Mouse (Mus musculus): ENCODE measurements at regions not wholly inside any gene's neighbourhood (a gene's known extent, or its start where the extent isn't known, plus 50 kb on each side); places are given as distances from the start of the nearest gene placed in this dataset.
A peak's percentile ranks its signal among the peaks of the same experiment; 100 is the strongest.

- H3K36me3 ChIP-seq (ENCODE audit: control insufficient read depth, insufficient read depth, low read length), result no peaks in the 10 kb centered on the region
- ATAC-seq, result no peak
- no peak overlapping the region for H3K4me2 ChIP-seq (ENCODE audit: low read length)
- H3K9ac ChIP-seq (ENCODE audit: low read depth, low read length), result no peak overlapping the region
- 45% methylated on average over 6 of the region's 6 CpGs for WGBS
- H3K9me3 ChIP-seq (replicated peaks; ENCODE audit: control insufficient read depth, low read length, poor library complexity, severe bottlenecking), result no peaks in the 10 kb centered on the region
- no peaks in the 10 kb centered on the region for H3K4me1 ChIP-seq (ENCODE audit: control insufficient read depth, insufficient read depth, low read length)
- no peaks in the 10 kb centered on the region for H3K27me3 ChIP-seq (ENCODE audit: control insufficient read depth, insufficient read depth, low read depth, low read length)
- no peak overlapping the region for H3K27ac ChIP-seq (ENCODE audit: low read length)
- H3K4me3 ChIP-seq (ENCODE audit: low read depth, low read length), result no peak overlapping the region
Measured at GRCm38 (mm10) chr13:97681228-97681987, 79.0 kb downstream of the Gm10260 start.

DNA sequence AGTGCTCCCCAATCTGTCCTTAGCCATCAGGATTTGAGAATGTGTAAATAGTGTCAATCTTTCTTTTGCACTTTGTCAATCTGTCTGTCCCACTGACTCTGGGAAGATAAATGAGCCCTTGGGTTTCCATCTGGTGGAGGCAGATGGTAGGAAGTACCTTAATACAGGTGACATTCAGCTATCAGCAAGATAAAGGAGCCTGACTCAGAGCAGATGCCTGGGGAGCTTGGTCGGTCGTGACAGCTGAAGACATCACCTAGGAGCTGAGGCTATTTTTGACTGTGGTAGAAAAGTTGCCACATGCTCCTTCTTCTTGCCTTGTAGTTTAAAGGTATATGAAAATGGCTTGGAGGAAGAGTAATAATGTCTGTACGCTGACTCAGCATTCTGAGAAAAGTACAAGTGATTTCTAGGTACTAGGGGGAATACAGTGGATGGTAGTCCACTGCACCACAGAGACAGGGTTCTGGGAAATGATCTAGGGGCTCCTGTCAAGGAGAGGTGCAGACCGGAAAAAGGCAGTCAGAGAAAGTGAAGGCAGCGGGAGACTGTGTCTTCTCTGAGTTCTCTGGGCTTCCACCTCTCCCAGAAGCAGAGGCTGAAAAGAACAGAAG, 80.0 kb downstream of the Gm10260 start:
- Histone ChIP-seq H3K9me3 (replicated peaks; ENCODE audit: control insufficient read depth, low read length, poor library complexity, severe bottlenecking) (no peaks in the 10 kb centered on the region), H3K27me3 (ENCODE audit: control insufficient read depth, insufficient read depth, low read depth, low read length) (no peaks in the 10 kb centered on the region), H3K36me3 (ENCODE audit: control insufficient read depth, insufficient read depth, low read length) (no peaks in the 10 kb centered on the region), H3K4me1 (ENCODE audit: control insufficient read depth, insufficient read depth, low read length) (no peaks in the 10 kb centered on the region), H3K27ac (ENCODE audit: low read length) (no peak overlapping the region), H3K4me2 (ENCODE audit: low read length) (no peak overlapping the region), H3K9ac (ENCODE audit: low read depth, low read length) (no peak overlapping the region), H3K4me3 (ENCODE audit: low read depth, low read length) (no peak overlapping the region)
- no peak for ATAC-seq
- 81% methylated on average over 5 of the region's 5 CpGs for WGBS

GRCm38 (mm10) chr13:97678991-97679390, 81.4 kb downstream of the Gm10260 start:
- no peak overlapping the region for H3K4me2 ChIP-seq (ENCODE audit: low read length)
- no peaks in the 10 kb centered on the region for H3K9me3 ChIP-seq (replicated peaks; ENCODE audit: control insufficient read depth, low read length, poor library complexity, severe bottlenecking)
- no peaks in the 10 kb centered on the region for H3K36me3 ChIP-seq (ENCODE audit: control insufficient read depth, insufficient read depth, low read length)
- H3K9ac ChIP-seq (ENCODE audit: low read depth, low read length), result no peak overlapping the region
- H3K27me3 ChIP-seq (ENCODE audit: control insufficient read depth, insufficient read depth, low read depth, low read length), result no peaks in the 10 kb centered on the region
- ATAC-seq, result no peak
- H3K27ac ChIP-seq (ENCODE audit: low read length), result no peak overlapping the region
- no peaks in the 10 kb centered on the region for H3K4me1 ChIP-seq (ENCODE audit: control insufficient read depth, insufficient read depth, low read length)
- 91% methylated on average over 5 of the region's 5 CpGs for WGBS
- H3K4me3 ChIP-seq (ENCODE audit: low read depth, low read length), result no peak overlapping the region

DNA sequence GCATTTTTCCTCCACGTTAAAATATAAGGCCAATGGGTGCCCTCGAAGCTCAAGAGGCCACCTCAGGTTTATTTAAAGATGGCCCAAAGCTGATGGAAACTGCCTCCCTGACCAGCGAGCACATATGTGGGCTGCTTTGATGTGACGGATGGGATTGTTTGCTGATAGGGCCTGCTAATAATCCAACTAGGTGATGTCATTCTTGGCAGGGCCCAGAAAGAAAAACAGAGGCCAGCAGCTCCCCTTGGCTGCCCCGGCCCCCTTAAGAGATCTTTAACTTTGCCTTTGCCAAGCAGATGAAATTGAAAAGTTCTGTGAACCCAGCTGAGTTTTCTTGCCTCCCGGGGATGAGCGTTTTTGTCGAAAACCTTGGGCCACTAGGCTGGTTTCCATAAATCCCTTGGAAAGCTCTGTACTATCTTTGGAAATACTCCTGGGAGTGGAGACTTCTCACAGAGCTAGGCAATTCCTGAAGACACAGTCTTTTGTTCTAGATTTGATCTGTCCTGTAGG, 83.8 kb downstream of the Gm10260 start:
- WGBS, result 72% methylated on average over 8 of the region's 8 CpGs
- no peak overlapping the region for H3K4me2 ChIP-seq (ENCODE audit: low read length)
- H3K4me1 ChIP-seq (ENCODE audit: control insufficient read depth, insufficient read depth, low read length), result peaks cover 14% of the 10 kb centered on the region
- H3K36me3 ChIP-seq (ENCODE audit: control insufficient read depth, insufficient read depth, low read length), result no peaks in the 10 kb centered on the region
- H3K27me3 ChIP-seq (ENCODE audit: control insufficient read depth, insufficient read depth, low read depth, low read length), result no peaks in the 10 kb centered on the region
- no peak overlapping the region for H3K9ac ChIP-seq (ENCODE audit: low read depth, low read length)
- no peak for ATAC-seq
- H3K4me3 ChIP-seq (ENCODE audit: low read depth, low read length), result no peak overlapping the region
- no peaks in the 10 kb centered on the region for H3K9me3 ChIP-seq (replicated peaks; ENCODE audit: control insufficient read depth, low read length, poor library complexity, severe bottlenecking)
- no peak overlapping the region for H3K27ac ChIP-seq (ENCODE audit: low read length)

DNA sequence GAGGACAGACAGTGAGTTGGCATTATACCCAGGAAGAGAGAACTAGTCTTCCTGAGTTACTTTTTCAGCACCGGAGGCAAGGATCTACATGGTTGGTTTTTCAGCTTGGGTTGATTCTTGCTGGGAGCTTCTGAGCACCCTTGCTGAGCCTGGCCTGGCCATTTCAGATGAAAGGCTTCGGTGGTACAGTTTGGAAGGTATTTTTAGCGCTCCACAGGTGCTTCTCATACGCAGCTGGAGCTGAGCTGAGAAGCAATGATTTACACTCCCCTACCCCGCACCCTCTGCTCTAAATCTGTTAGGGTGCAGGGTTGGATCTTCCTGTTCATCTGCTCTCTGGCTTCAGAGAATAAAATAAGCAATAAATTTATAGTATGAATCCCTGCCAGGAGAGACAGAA, 87.3 kb downstream of the Gm10260 start:
- Histone ChIP-seq H3K27ac (ENCODE audit: low read length) (peak overlapping the region; percentile 69; the same call in 1 of the 2 replicates), H3K9me3 (replicated peaks; ENCODE audit: control insufficient read depth, low read length, poor library complexity, severe bottlenecking) (no peaks in the 10 kb centered on the region), H3K27me3 (ENCODE audit: control insufficient read depth, insufficient read depth, low read depth, low read length) (no peaks in the 10 kb centered on the region), H3K9ac (ENCODE audit: low read depth, low read length) (no peak overlapping the region), H3K4me1 (ENCODE audit: control insufficient read depth, insufficient read depth, low read length) (peaks cover 27% of the 10 kb centered on the region), H3K4me3 (ENCODE audit: low read depth, low read length) (no peak overlapping the region), H3K36me3 (ENCODE audit: control insufficient read depth, insufficient read depth, low read length) (no peaks in the 10 kb centered on the region), H3K4me2 (ENCODE audit: low read length) (no peak overlapping the region)
- WGBS, result 78% methylated on average over 5 of the region's 5 CpGs
- ATAC-seq, result no peak

- 22% methylated on average over 7 of the region's 7 CpGs for WGBS
- Histone ChIP-seq H3K9ac (ENCODE audit: low read depth, low read length) (no peak overlapping the region), H3K4me2 (ENCODE audit: low read length) (no peak overlapping the region), H3K9me3 (replicated peaks; ENCODE audit: control insufficient read depth, low read length, poor library complexity, severe bottlenecking) (no peaks in the 10 kb centered on the region), H3K36me3 (ENCODE audit: control insufficient read depth, insufficient read depth, low read length) (no peaks in the 10 kb centered on the region), H3K27ac (ENCODE audit: low read length) (peak overlapping the region; percentile 69), H3K4me1 (ENCODE audit: control insufficient read depth, insufficient read depth, low read length) (peaks cover 27% of the 10 kb centered on the region), H3K4me3 (ENCODE audit: low read depth, low read length) (no peak overlapping the region), H3K27me3 (ENCODE audit: control insufficient read depth, insufficient read depth, low read depth, low read length) (no peaks in the 10 kb centered on the region)
- ATAC-seq, result peak; percentile 67
Measured at GRCm38 (mm10) chr13:97672038-97672675, 88.3 kb downstream of the Gm10260 start.

DNA sequence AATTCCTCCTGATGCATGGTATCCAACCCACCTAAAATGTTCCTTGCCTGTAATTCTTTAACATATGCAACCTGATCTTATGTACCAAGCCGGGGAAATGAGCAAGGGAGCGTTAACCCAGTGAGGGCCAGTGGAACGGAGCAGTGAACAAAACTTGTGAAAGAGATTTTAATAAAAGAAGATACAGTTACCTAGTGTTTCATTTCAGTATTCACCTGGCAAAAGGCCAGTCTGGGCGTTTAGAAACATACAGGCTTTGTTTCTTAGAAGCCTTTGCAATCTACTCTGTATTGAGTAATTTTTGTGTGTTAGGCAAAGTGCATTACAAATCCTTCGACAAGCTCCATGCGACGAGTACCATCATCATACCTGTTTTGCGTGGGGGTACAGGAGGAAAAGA, 91.1 kb downstream of the Gm10260 start:
- H3K27me3 ChIP-seq (ENCODE audit: control insufficient read depth, insufficient read depth, low read depth, low read length), result no peaks in the 10 kb centered on the region
- 85% methylated on average over 8 of the region's 8 CpGs for WGBS
- H3K27ac ChIP-seq (ENCODE audit: low read length), result no peak overlapping the region

DNA sequence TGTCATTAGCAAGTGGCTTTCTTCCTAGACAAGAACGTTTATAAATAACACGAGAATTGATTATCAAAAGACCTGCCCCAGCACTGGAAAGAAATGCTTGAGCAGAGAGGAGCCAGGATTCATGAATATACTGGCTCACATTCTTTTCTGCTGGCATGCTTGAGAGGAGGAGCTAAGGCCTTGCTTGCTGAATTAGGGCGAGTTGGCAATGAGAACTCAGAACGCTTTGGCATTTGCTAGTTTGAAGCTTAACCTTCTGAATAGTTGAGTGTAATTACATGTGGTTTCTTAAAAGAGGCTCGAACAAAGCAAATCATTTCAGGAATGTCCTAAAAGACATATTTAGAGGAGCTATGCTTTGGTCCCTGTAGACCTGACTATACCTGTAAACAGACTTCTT, 91.5 kb downstream of the Gm10260 start:
- Histone ChIP-seq H3K9ac (ENCODE audit: low read depth, low read length) (no peak overlapping the region), H3K4me1 (ENCODE audit: control insufficient read depth, insufficient read depth, low read length) (peaks cover 27% of the 10 kb centered on the region), H3K4me3 (ENCODE audit: low read depth, low read length) (no peak overlapping the region), H3K36me3 (ENCODE audit: control insufficient read depth, insufficient read depth, low read length) (no peaks in the 10 kb centered on the region), H3K27me3 (ENCODE audit: control insufficient read depth, insufficient read depth, low read depth, low read length) (no peaks in the 10 kb centered on the region), H3K27ac (ENCODE audit: low read length) (peak overlapping the region; percentile 63; the same call in 1 of the 2 replicates), H3K9me3 (replicated peaks; ENCODE audit: control insufficient read depth, low read length, poor library complexity, severe bottlenecking) (no peaks in the 10 kb centered on the region), H3K4me2 (ENCODE audit: low read length) (no peak overlapping the region)
- no peak for ATAC-seq
- 26% methylated on average over 5 of the region's 5 CpGs for WGBS

More for the DNA sequence above, 91.1 kb downstream of the Gm10260 start:
- no peak for ATAC-seq
- Histone ChIP-seq H3K9ac (ENCODE audit: low read depth, low read length) (no peak overlapping the region), H3K4me1 (ENCODE audit: control insufficient read depth, insufficient read depth, low read length) (peaks cover 27% of the 10 kb centered on the region), H3K4me2 (ENCODE audit: low read length) (no peak overlapping the region), H3K4me3 (ENCODE audit: low read depth, low read length) (no peak overlapping the region), H3K36me3 (ENCODE audit: control insufficient read depth, insufficient read depth, low read length) (no peaks in the 10 kb centered on the region), H3K9me3 (replicated peaks; ENCODE audit: control insufficient read depth, low read length, poor library complexity, severe bottlenecking) (no peaks in the 10 kb centered on the region)

- Histone ChIP-seq H3K4me1 (ENCODE audit: control insufficient read depth, insufficient read depth, low read length) (peaks cover 21% of the 10 kb centered on the region), H3K36me3 (ENCODE audit: control insufficient read depth, insufficient read depth, low read length) (no peaks in the 10 kb centered on the region), H3K9me3 (replicated peaks; ENCODE audit: control insufficient read depth, low read length, poor library complexity, severe bottlenecking) (no peaks in the 10 kb centered on the region), H3K27me3 (ENCODE audit: control insufficient read depth, insufficient read depth, low read depth, low read length) (no peaks in the 10 kb centered on the region), H3K4me3 (ENCODE audit: low read depth, low read length) (no peak overlapping the region), H3K4me2 (ENCODE audit: low read length) (no peak overlapping the region), H3K9ac (ENCODE audit: low read depth, low read length) (no peak overlapping the region), H3K27ac (ENCODE audit: low read length) (no peak overlapping the region)
- ATAC-seq, result no peak
- 80% methylated on average over 7 of the region's 7 CpGs for WGBS
Measured at GRCm38 (mm10) chr13:97667313-97667712, 93.1 kb downstream of the Gm10260 start.

Data from midbrain, embryonic 16.5 days (tissue).